Mouse (Mus musculus) liver, adult 2 months (tissue): Measurements from ENCODE around the gene Btbd7. TPM values are rescaled to one million over a fixed set of nuclear protein-coding genes. Genes with fewer than 3 reads are reported as not detected.

Source experiments
- DNase-seq: peaks from one replicate; pipeline ENCODE4 v3.0.0-alpha.2; 2011; ENCODE audit warnings: low read depth, low spot score; ENCODE audit errors: extremely low read depth
- H3K27ac ChIP-seq: fragments of 200-500 bp; replicated peaks from 2 replicates; pipeline ENCODE4 v1.5.1; 2012; ENCODE audit warnings: low read depth, mild to moderate bottlenecking, control low read depth, inconsistent platforms, low read length; ENCODE audit not compliant: insufficient read depth
- H3K27me3 ChIP-seq: fragments of 200-500 bp; 2 replicates; pipeline ENCODE4 v1.6.1; 2012; ENCODE audit warnings: mild to moderate bottlenecking, moderate library complexity, low read length, inconsistent platforms; ENCODE audit not compliant: control insufficient read depth, insufficient read depth
- H3K36me3 ChIP-seq: fragments of 200-500 bp; 2 replicates; pipeline ENCODE4 v1.6.1; 2012; ENCODE audit warnings: low read length, inconsistent platforms; ENCODE audit not compliant: control insufficient read depth, insufficient read depth
- H3K4me1 ChIP-seq: fragments of 200-500 bp; 2 replicates; pipeline ENCODE4 v1.6.1; 2011; ENCODE audit warnings: low read length; ENCODE audit not compliant: control insufficient read depth, insufficient read depth
- H3K4me3 ChIP-seq: fragments of 200-500 bp; 2 replicates; pipeline ENCODE4 v1.5.1; 2011; ENCODE audit warnings: low read depth, mild to moderate bottlenecking, control low read depth, low read length, moderate library complexity; ENCODE audit not compliant: insufficient read depth
- H3K79me2 ChIP-seq: fragments of 200-500 bp; 2 replicates; pipeline ENCODE4 v1.6.1; 2012; ENCODE audit warnings: inconsistent platforms, mild to moderate bottlenecking, low read length, moderate library complexity; ENCODE audit not compliant: control insufficient read depth, insufficient read depth
- H3K9ac ChIP-seq: fragments of 200-500 bp; 2 replicates; pipeline ENCODE4 v1.6.1; 2012; ENCODE audit warnings: low read depth, mild to moderate bottlenecking, control low read depth, inconsistent platforms, low read length
- CTCF ChIP-seq: fragments of 200-500 bp; IDR thresholded peaks from 2 replicates; pipeline ENCODE4 v1.5.1; 2011; ENCODE audit warnings: low read depth, low read length, control low read depth
- POLR2A ChIP-seq: fragments of 200-500 bp; IDR thresholded peaks from 2 replicates; pipeline ENCODE4 v1.6.1; 2011; ENCODE audit warnings: low read length, control low read depth; ENCODE audit not compliant: insufficient read depth; ENCODE audit errors: extremely low read depth
- WGBS: fragments of 180-500 bp; shearing (Covaris S2); methylation state at CpG from one replicate; pipeline ENCODE4 v1.1.7; 2018; 5-methylcytosine and 5-hydroxymethylcytosine counted together
- polyA plus RNA-seq: library from polyadenylated mRNA; depleted of rRNA; stranded (reverse); fragments of >200 nt; gene quantifications from 2 replicates; pipeline ENCODE4 v1.2.3, GENCODE M21; 2012
- total RNA-seq: library from RNA; depleted of rRNA; stranded (reverse); fragments of >200 nt; gene quantifications from 2 replicates; pipeline ENCODE4 v1.2.3, GENCODE M21; 2014

The Btbd7 gene
- total and polyA plus RNA-seq, 2 experiments = 4.7 to 15.5 TPM

GRCm38 (mm10) chr12:102799528-102799927 is 78.7 kb downstream of the Btbd7 start:
- TF ChIP-seq CTCF (no peak), POLR2A (no peak)
- H3K27ac ChIP-seq = no peak overlapping the region
- H3K4me3 ChIP-seq = no peak overlapping the region
- H3K36me3 ChIP-seq = peaks cover 11% of the 10 kb centered on the region
- no peaks in the 10 kb centered on the region for H3K4me1 ChIP-seq
- no peaks in the 10 kb centered on the region for H3K79me2 ChIP-seq
- H3K9ac ChIP-seq = no peak overlapping the region
- WGBS = 93% methylated on average over 2 of the region's 2 CpGs
- no peak for DNase-seq
- no peaks in the 10 kb centered on the region for H3K27me3 ChIP-seq

DNA sequence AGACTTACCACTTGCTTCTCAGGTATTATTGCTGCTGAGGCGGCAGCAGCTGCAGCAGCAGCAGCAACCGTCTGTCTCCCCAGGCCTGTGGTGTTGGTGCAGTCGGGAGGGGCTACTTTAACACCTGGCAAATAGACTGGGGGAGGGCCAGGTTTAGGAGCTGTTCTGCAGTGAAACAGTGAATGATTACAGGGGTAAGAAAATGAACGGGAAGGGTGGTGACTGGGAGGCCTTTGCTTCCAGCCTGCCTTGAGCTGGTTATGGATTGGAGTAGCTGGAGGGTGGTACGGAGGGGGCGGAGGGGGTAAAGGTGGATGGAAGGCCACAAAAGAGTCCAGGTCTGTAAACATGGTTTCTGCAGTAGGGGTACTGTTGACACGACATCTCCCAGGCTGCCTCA is 90.3 kb downstream of the Btbd7 start:
- Histone ChIP-seq H3K9ac (no peak overlapping the region), H3K4me3 (no peak overlapping the region), H3K27ac (no peak overlapping the region), H3K79me2 (no peaks in the 10 kb centered on the region), H3K36me3 (peaks cover 44% of the 10 kb centered on the region), H3K27me3 (no peaks in the 10 kb centered on the region), H3K4me1 (no peaks in the 10 kb centered on the region)
- WGBS = 47% methylated on average over 7 of the region's 7 CpGs
- no peak for TF ChIP-seq CTCF
- TF ChIP-seq POLR2A = no peak
- no peak for DNase-seq

DNA sequence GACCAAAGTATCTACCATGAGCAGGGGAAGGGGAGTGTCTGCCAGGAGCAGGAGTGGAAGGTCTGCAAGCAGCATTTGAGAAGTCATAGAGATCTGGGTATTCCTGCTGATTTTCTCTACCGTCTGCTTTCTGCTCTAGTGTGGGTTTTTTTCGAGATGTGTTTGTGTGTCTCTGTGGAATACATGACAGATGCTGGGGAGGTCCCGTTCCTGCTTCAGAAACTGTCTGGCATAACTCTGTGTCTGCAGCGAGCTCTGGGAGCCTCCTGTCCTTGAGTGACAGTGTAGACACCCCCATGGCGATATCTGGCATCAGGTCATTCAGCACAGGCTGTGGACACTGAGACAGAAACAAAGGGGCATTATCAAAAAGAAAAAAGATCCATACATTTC is 92.7 kb downstream of the Btbd7 start:
- H3K9ac ChIP-seq = no peak overlapping the region
- no peaks in the 10 kb centered on the region for H3K4me1 ChIP-seq
- DNase-seq = no peak
- H3K4me3 ChIP-seq = no peak overlapping the region
- 92% methylated on average over 5 of the region's 5 CpGs for WGBS
- H3K79me2 ChIP-seq = no peaks in the 10 kb centered on the region
- H3K36me3 ChIP-seq = peaks cover 36% of the 10 kb centered on the region
- no peak for TF ChIP-seq CTCF
- TF ChIP-seq POLR2A = no peak
- no peak overlapping the region for H3K27ac ChIP-seq
- H3K27me3 ChIP-seq = no peaks in the 10 kb centered on the region

- Histone ChIP-seq H3K9ac (no peak overlapping the region), H3K36me3 (peaks cover 31% of the 10 kb centered on the region), H3K27me3 (no peaks in the 10 kb centered on the region), H3K4me1 (no peaks in the 10 kb centered on the region), H3K79me2 (no peaks in the 10 kb centered on the region), H3K4me3 (no peak overlapping the region), H3K27ac (no peak overlapping the region)
- 88% methylated on average over 19 of the region's 19 CpGs for WGBS
- TF ChIP-seq CTCF (no peak), POLR2A (no peak)
- no peak for DNase-seq
Measured at GRCm38 (mm10) chr12:102784899-102785592, 93.2 kb downstream of the Btbd7 start.

DNA sequence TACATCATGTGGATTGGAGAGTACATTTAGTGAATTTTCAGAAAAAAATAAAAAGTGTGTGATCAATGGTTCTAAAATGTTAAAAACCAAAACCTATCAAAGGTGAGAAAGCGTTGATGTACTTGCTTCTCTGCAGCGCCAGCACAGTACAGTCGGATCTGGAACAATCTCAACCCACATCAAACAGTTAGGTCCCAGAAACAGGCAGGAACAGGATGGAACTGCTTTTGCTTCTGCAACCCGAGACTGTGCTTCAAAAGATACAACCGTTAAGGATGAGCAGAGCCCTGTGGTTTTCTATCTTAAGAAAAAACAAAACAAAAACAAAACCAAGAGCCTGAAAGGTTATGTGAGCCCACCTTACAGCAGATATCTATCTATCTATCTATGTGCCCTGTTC is 95.4 kb downstream of the Btbd7 start:
- no peak overlapping the region for H3K9ac ChIP-seq
- H3K79me2 ChIP-seq = no peaks in the 10 kb centered on the region
- no peak overlapping the region for H3K4me3 ChIP-seq
- no peak for DNase-seq
- H3K4me1 ChIP-seq = no peaks in the 10 kb centered on the region
- no peak for TF ChIP-seq CTCF
- TF ChIP-seq POLR2A = no peak
- WGBS = 94% methylated on average over 5 of the region's 5 CpGs
- peaks cover 27% of the 10 kb centered on the region for H3K36me3 ChIP-seq
- H3K27me3 ChIP-seq = no peaks in the 10 kb centered on the region
- no peak overlapping the region for H3K27ac ChIP-seq

- no peaks in the 10 kb centered on the region for H3K4me1 ChIP-seq
- no peak overlapping the region for H3K4me3 ChIP-seq
- DNase-seq = no peak
- no peak overlapping the region for H3K27ac ChIP-seq
- H3K79me2 ChIP-seq = no peaks in the 10 kb centered on the region
- WGBS = 59% methylated on average over 3 of the region's 3 CpGs
- TF ChIP-seq CTCF (peak; percentile 4; the same call in 1 of the 2 replicates), POLR2A (no peak)
- H3K9ac ChIP-seq = no peak overlapping the region
- H3K36me3 ChIP-seq = peaks cover 15% of the 10 kb centered on the region
- no peaks in the 10 kb centered on the region for H3K27me3 ChIP-seq
Measured at GRCm38 (mm10) chr12:102779452-102779851, 98.8 kb downstream of the Btbd7 start.
